Mouse (Mus musculus) brain, adult 10 weeks (tissue): ENCODE measurements around the gene Olfr1396. TPM values are rescaled to one million over a fixed set of nuclear protein-coding genes. Genes with fewer than 3 reads are reported as not detected.

Experiments
- polyA plus RNA-seq: library from polyadenylated mRNA; stranded (reverse); fragments of 350-450 nt; fragmentation: Illumina TruSeq; extraction: RNeasy Lipid Tissue Mini Kit (QIAGEN cat#74804); gene quantifications from one replicate; pipeline ENCODE4 v1.2.3, GENCODE M21; 2015; ENCODE audit warnings: low read depth, low replicate concordance

Olfr1396 gene
- polyA plus RNA-seq = not detected

DNA sequence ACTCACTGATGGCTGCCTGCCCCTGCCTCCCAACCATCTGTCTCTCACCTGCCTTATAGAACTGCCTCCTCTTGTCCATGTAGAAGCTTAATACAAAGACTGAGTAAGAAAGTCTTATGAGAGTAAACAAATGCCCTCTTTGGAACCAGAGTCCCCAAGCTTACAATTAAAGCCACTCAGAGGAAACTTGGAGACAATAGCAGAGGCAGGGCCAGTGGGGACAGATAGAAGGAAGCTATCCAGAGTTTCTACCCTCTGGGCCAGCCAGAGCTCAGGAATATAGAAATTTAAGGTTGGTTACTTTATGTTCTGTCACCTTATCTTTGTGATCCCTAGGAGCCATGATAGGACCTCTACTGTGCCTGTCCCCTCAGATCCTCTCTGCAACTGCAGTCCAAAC is at the start of gene Olfr1396:
TSS of gene Olfr1396 (minus strand) at position 101 of the 400 bp plus-strand sequence.

DNA sequence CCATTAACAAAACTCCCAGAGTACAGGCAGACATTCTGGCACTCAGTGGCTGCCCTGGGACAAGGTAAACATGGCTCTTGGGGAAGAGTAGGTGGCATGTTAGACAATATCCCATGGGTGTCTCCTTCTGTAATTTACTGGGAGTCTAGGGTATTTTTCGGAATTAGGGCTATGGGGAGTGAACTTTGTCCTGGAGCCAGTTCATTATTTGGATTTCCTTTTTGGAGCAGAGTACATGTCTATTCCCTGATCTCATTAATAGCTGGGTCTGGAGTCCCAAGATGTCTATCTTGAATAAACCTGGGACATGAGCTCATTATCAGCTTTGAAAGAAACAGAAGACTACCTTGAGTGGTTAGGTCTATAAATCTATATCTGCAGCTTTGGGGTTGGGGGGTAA is 39.4 kb upstream of the Olfr1396 start, which contains the start of gene Olfr1394:
TSS of gene Olfr1394 (plus strand) at position 301 of the 400 bp plus-strand sequence.

GRCm38 (mm10) chr11:49141974-49142373 is 27.3 kb upstream of the Olfr1396 start, which contains the start of gene Olfr1395:
Gene Olfr1395, plus strand, starts transcription at chr11:49142274.

DNA sequence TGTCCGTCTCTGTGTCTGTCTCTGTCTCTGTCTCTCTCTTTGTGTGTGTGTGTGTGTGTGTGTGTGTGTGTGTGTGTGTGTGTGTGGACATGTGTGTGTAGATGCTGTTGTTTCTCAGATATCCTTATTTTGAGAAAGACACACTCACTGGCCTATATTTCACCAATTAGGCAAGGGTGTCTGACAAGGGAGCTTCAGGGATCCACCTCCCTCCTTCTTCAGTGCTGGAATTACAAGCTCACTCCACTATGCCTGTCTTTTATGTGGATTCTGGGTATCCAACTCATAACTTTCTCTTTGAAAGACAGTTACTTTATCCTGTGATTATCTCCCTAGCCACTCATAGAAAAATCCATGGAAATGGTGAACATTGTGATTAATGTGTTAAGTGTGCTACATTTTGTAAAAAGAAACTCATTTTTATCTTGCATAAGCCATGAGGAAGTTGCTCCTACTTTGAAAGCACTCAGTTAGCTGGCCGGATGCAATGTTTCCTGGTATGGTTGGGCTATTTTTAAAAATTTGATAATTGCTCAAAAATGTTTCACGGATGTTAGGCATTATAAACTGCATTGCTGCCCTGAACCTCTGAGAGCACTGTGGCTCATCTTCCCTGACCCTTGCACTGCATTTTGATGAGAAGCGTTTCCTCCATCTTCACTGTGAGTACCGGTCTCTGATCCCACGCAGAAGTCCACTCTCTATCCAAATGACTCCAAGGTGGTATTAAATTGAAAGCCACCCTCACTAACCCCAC is 38.5 kb downstream of the Olfr1396 start, which contains the start of gene Ifi47:
TSS of gene Ifi47 (plus strand) at position 587 of the 757 bp plus-strand sequence.

DNA sequence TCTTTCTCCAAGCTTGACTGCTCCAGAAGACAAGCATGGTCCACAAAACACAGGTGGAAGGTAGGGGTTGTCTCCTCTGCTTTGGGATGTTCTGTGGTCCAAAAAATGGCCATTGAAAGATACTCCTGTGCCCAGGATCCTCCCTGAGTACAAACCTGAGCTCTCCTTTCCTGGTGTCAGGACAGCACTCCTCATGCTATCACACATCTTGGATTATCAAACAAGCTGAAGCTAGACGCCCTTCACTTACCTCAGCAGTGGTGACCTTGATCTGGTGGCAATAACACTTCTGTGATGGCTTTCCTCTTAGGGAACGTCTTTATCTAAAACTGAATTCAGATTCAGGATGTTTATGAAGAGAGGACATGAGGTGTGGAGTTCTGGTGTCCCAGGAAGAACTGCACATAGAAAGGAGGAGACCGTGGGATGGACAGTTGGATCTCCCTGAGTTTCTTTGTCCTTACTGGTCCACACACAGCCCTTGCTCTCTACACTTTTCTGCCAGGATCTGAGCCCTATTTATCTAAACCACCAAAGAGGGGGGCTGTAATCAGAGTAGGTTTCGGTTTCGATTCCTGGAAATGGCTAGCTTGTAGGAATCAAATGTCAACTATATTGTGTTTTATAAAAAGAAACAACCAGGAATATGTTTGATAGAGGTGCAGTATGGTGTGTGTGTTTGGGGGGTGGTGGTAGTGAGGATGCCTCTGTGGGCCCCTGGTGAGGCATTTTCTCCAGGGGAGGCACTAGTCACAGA is 50.8 kb downstream of the Olfr1396 start, which contains the start of gene Tgtp2:
TSS of gene Tgtp2 (minus strand) at position 494 of the 757 bp plus-strand sequence.

Other genes with a start within 250 kb of the Olfr1396 start
- gene Irgm1, start 243.2 kb downstream of the Olfr1396 start, polyA plus RNA-seq = 12.1 TPM
- not detected for gene Gm5431, start 212.7 kb downstream of the Olfr1396 start, polyA plus RNA-seq
- 1.7 TPM for gene Psme2b, start 168.7 kb downstream of the Olfr1396 start, polyA plus RNA-seq
- gene Olfr56, start 136.0 kb downstream of the Olfr1396 start, polyA plus RNA-seq = not detected
- gene 9930111J21Rik1, start 135.5 kb downstream of the Olfr1396 start, polyA plus RNA-seq = 1.6 TPM
- not detected for gene Gm12185, start 122.6 kb downstream of the Olfr1396 start, polyA plus RNA-seq
- 1.6 TPM for gene Tgtp1, start 120.7 kb downstream of the Olfr1396 start, polyA plus RNA-seq
- gene 9930111J21Rik2, start 63.6 kb downstream of the Olfr1396 start, polyA plus RNA-seq = 1.9 TPM
- 1.4 TPM for gene Tgtp2, start 50.7 kb downstream of the Olfr1396 start, polyA plus RNA-seq
- gene Ifi47, start 38.3 kb downstream of the Olfr1396 start, polyA plus RNA-seq = 2.4 TPM
- not detected for gene Olfr1395, start 27.4 kb upstream of the Olfr1396 start, polyA plus RNA-seq
- gene Olfr1394, start 39.5 kb upstream of the Olfr1396 start, polyA plus RNA-seq = not detected
- 0.07 TPM for gene Btnl9, start 72.3 kb upstream of the Olfr1396 start, polyA plus RNA-seq
- gene Zfp62, start 88.4 kb upstream of the Olfr1396 start, polyA plus RNA-seq = 28.5 TPM
- 50.2 TPM for gene Mgat1, start 129.3 kb upstream of the Olfr1396 start, polyA plus RNA-seq
- gene Olfr1393, start 163.4 kb upstream of the Olfr1396 start, polyA plus RNA-seq = 0.80 TPM
- not detected for gene Olfr1392, start 170.4 kb upstream of the Olfr1396 start, polyA plus RNA-seq
- gene Olfr10, start 189.9 kb upstream of the Olfr1396 start, polyA plus RNA-seq = not detected
- gene Olfr1391, start 207.9 kb upstream of the Olfr1396 start, polyA plus RNA-seq = not detected
- not detected for gene Olfr1390, start 220.3 kb upstream of the Olfr1396 start, polyA plus RNA-seq